Mouse (Mus musculus) liver (tissue): ENCODE data around the gene Pigl.

Source experiments
- DNase-seq: peaks from one replicate; pipeline ENCODE4 v3.0.0-alpha.2; 2020; ENCODE audit warnings: mixed read lengths

Gene Pigl

DNA sequence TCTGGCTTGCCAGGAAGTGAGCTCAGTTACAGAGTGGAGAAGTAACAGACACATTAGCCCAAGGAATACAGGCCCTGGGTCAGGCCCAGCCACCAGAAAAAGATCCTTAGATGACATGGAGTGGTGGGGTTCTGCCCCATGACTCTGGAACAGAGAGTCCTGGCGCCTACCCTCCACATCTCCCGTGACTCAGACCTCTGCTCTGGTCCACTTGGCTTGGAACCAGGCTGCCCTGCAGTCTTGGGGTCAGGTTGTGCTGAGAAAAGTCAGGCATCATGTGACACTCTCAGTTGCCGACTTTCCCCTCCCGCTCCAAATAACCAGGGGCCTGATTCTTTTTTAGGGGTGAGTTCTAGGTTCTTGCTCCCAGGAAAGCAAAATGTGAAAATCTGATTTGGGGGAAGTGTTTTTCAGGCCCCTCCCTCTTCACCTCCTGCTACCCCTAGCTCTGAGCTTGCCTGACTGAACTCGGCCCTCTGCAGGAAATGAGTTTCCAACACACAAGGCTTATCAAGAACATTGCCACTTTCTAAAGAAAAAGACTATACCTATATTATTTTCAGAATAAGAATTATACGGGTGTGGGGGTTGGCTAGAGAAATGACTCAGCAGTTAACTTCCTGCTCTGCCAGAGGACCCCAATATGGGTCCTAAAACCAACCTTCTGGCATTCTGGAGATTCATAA is 100.8 kb downstream of the Pigl start:
- no peak for DNase-seq

DNA sequence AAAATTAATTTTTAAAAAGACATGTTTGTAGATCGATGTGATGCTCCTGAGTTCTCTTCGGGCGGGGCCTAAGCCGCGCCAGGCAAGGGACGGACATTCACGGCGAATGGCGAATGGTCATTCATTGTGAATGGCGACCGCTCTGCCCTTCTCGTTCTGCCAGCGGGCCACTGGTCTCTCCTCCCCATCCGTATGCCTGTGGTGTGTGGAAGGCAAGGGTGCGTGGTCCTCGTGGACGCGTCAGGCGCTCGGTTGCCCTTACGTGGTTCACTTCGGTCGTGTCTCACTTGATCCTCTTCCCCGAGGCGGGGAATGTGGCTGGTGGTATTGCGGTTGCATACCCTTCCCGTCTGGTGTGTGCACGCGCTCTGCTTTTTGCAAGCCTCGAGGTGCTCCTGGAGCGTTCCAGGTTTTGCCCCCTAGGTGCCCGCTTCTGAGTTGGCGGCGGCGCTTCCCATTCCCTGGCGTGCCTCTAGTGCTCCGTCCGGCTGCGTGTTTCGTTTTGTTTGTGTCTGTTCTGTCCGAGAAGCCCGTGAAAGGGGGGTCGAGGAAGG is 102.3 kb downstream of the Pigl start:
- no peak for DNase-seq

DNA sequence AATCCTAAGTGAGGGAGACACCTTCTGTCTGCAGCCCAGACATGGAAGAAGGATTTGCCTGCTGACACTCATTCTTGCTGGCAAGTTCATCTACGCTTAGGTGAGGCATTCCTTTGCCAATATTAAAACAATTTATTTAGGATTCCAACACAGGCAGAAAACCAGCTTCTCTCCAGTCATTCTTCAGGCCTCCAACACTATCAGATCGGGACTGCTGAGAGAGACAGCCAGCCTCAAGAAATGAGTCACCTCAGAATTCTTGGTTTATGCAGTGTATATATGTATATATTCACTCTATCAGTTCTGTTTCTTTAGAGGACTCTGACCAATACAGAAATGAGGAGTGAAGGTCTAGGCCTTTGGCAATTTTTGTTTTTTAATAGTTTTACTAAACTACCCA is 105.3 kb downstream of the Pigl start:
- no peak for DNase-seq
